Mouse (Mus musculus): ENCODE data around the gene Chrnb1. TPM values are rescaled to one million over a fixed set of nuclear protein-coding genes. Genes with fewer than 3 reads are reported as not detected.
A peak's percentile ranks its signal among the peaks of the same experiment; 100 is the strongest.

The Chrnb1 gene
- 1 to 10 TPM; 3.1 to 5.1 TPM for total RNA-seq (2021)

DNA sequence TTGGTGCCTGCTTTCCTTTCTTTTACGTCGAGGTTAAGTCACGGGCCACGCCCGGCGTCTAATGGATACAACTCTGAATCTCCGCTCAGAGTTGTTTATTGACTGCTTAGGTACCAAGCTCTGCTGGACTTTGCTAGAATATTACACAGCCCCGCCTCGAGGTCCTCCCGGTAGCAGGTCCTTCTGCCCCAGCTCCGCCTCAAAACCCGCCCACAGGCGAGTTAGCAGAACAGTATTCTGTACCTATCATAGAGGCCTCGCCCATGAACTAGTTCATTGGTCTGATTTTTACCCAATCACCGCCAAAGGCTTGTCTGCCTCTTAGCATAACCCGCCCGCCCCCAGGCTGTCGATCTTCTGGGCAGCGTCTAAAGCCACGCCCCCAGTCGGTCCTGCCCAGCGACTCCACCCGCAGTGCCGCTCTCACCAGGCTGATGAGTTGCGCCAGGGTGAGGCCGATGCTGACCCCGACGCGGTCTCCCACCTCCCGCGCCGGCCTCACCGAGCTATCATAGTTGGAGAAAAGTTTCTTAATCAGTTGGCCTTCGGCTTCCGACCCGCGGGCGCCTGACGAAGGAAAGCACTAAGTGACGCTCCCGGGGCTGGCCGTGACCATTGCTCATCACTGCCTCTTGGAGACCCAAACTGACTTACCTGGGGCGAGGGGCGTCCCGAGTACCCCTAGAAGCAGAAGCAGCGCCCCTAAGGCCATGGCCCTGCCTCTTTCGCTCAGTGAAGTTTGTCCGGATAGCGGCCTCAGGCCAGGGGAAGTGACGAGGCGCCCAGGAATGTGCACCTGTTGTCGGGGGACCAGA lies at the start of gene Chrnb1:
Chrnb1 (minus strand) TSS at position 776 of the 815 bp plus-strand sequence.
- peak; percentile 94 for DNase-seq

DNA sequence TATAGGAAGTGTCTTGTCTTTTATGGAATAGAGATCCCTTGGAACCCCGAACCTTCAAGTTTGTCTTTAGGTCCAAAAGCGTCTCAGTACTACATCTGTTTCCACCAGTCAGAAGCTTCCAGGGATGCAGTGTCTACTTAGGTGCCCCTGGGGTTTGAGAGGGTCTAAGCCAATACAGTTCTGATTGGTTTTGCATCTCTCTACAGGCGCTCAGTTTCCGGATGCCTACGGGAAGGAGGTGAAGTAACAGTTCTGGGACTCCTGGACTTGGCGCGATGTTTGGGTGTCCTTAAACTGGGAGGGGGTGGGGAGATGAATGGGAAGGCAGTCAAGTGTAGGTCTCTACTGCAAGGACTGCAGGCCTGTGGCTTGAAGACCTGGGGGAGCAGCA lies 43.0 kb upstream of the Chrnb1 start:
- no peak for DNase-seq

DNA sequence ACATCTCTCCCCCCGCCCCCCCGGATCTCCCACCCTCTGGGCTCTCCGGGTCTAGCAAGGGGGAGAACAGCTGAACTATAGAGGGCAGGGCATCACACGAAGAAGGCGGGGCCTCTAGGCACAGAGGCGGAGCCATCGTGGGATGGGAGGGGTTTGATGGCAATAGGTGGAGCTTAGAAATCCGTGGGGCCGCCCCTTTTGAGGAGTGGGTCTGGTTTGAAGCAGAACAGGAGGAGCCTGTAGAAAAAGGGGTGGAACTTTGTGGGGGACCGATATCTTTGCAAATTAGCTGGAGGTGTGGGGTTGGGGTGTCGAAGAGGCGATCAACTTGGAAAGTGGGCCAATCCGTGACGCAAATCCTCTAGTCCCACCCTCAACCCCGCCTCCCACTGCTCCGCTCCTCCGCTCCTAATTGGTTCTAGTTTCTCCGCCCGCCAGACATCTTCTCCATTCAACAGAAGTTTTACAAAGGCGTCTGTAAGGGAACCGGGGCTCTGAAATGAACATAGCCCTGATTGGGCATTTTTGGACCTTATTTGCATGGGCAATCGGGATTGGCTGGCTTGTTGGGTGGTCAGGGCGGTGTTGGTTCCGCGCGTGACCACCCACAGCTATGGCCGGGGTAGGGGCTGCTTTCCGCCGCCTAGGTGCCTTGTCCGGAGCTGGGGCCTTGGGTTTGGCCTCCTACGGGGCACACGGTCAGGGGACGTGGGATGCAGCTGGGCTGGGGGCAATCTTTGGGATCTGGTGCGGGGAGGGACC lies 42.4 kb upstream of the Chrnb1 start, which contains the start of gene Tmem256:
Tmem256 (plus strand) TSS at position 563 of the 762 bp plus-strand sequence.
- peak; percentile 96 for DNase-seq

DNA sequence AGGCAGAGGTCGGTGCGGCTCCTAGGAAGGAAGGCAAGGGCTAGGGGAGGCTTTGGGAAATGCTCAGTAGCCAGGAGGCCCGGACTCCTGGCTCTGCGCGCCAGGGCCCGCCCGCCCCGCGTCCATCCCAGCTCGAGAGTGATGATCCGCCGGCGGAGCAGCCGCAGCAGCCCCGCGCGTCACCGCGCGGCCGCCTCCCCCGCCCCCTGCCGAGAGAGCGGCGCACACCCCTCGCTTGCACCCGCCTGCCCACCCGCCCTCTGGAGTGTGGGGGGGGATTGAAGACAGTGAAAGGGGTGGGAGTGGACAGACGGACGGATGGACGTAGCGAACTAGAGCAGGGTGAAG lies 41.8 kb upstream of the Chrnb1 start, which contains the start of gene Nlgn2:
Nlgn2 (minus strand) TSS at position 181 of the 348 bp plus-strand sequence.
- no peak for DNase-seq

DNA sequence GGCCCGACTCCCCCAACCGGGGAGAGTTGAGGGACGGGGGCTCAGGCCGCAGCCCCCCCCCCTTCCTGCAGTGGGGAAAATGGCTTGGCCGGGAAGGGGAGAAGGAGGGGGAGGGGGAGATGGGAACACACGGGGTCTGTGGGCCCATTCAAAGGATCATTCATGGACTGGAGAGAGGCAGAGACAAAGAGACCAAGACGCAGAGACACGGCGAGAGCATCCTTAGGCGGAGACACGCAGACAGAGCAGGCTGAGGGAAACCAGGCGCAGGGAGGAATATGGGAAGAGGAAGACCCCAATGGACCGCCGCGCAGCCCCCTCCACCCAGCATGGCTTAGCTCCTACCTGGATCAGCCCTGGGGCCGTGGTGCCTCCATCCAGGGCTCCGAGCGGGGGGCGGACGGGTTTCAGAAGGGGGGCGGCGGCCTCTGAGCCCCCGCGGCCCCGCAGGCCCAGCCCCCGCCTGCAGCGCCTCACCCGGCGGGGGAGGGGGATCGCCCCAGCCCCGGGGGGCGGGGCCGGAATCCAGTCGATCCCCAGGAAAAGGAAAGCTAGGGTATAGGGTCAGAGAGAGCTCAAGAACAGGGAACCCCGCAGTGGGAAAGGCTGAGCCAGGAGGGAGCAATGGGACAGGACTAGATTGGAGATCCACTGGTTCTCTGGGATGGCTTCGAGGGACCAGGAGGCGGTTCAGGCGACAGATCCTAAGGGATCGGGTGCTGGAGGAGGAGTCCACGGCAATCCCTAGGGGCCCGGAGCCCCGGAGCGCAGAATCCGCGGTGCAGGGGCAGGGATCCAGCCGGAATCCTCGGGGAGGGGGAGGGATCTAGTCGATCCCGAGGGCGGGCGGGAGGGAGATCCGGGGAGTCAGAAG lies 41.2 kb upstream of the Chrnb1 start:
- DNase-seq = peak; percentile 47

DNA sequence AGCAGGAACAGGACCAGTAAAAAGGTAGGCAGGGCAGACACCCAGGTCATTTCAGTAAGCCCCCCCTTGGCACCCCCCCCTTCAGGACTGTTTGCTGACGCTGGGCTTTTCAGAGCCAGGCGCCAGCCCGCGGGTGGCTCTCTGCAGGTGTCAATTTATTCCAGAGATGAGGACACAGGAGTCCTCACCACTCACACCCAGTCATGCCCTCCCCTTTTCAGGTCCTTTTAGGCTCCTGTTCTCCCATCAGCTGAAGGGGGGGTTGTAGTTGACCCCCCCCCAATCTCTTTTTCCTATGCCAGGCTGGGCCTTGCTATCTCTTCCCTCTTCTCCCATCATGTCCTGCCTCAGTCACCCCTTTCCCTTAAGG lies 40.2 kb upstream of the Chrnb1 start:
- DNase-seq = no peak

DNA sequence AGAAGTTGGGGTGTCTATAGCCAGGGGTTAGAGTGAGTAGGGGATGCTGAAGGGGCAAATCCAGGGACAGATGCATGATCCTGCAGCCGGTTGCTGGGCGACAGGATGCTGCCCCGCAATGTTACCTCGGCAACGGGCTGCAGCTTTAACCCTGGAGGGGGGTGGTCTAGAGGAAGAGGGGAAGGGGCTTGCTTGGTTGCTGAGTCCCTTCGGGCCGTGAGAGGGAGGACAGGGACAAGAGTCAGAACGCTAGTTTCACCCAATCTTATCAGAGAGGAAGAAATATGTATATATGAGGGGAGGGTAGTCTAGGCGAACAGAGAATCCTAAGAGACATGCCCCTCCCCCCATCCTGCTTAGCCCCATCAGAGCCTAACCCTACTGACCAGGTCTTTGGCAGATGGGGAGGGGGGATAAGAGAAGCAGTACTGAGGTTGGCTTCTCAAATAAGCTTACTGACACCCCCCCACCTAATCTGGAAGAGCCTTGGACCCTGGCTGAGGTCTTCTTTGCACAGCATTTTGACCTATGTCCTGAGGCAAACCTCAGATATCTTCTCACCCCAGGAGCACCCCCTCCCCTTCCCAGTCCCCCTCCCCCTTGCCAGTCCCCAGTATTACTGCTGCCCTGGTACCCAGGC lies 39.7 kb upstream of the Chrnb1 start:
- no peak for DNase-seq

DNA sequence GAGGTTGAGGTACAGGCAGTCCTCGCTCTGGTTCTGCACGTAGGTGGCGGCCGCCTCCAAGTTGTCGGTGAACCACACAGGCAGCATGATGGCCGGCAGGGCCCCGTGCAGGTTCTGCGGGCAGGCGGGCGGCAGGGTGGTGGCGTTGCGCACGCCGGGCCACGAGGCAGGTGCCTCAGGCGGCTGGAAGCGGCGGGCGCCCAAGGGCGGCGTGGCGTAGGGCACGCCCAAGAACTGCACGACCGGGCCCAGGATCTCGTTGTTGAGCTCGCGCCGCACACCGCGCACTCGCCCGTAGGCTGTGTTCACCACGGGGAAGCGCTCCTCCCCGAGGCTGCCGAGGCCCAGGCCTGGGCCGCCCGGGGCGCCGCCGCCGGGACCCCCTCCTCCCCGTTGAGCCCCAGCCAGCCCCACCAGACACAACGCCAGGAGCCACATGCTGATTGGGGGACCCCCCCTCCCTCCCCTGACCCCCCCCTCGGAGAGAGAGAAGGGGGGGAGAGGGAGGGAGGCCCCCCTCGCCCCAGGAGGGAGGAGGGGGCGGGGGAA lies 38.3 kb upstream of the Chrnb1 start:
- peak; percentile 36 for DNase-seq

DNA sequence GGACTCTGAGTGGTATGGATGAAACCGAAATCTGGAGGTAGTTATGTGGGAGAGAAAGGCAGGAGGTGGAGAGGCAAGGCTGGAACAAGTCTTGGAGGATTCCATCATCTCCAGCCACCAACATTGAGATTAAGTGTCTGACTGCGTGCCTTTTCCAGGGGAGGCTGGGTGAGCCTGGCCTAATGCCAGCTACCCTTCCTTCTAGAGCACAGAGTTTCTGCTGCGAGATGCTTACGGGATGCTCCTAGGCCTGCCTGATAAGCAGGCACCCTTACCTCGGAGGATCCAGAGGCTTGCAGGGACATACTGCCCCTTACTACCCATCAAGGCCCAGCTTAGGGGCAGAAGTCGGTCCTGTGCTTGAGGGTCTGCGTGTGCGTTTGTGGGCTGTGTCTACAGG lies 37.8 kb upstream of the Chrnb1 start:
- DNase-seq = no peak

DNA sequence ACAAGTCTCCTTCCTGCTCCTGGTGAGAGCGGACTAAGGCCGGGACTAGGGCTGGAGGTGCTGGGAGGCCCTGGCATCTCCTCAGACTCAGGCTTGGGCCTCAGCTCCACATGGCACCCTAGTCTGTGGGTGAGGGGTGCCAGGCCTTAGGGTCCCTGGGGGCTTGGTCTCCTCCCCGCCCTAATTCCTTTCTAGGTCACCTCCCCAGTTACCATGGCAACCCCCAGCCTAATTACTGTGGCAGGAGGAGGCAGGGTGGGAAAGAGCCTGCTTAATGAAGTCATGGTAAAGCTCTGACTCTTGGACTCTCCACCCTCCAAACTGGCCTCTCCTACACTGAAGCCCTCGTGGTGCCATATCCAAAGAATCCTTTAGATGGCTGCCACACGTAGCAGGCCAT lies 33.1 kb upstream of the Chrnb1 start:
- DNase-seq = no peak

DNA sequence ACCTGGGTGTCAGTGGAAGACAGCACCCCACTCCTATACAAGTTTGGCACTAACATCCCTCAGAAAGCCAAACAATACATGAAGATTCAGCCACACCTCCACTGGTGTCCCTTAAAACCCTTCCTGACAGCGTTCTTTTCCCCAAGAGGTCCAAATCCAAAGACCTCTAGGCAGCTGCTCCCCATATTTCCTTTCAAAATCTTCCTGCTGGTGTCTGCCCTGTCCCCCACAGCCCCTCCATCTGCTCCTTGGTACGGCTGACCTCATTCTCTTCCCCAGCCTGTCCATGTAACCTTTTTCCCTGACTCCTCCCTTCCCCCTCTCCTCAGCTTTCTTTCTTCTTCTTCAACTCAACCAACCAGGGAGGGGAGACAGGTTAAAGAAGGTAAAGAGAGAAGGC lies 27.7 kb upstream of the Chrnb1 start:
- no peak for DNase-seq

DNA sequence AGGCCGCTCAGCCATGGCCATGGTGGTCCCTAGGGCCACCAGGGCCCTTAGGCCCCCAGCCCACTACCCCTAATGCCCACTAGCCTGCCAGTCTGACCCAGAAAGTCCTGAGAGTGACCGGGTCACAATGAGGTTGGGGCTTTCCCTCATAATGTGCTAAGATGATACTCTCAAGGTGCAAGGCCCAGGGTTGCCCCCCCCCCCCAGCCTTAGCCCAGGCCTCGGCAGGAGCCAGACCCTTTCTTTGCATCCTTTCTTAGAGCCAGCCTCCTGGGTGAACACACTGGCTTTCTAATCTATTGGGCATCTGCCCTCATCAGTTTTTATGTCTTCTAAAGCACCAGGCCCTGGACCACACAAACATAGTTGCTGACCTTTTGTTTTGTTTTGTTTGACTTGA lies 26.3 kb upstream of the Chrnb1 start, which contains the start of gene Spem1:
Spem1 (minus strand) TSS at position 101 of the 400 bp plus-strand sequence.
- no peak for DNase-seq

DNA sequence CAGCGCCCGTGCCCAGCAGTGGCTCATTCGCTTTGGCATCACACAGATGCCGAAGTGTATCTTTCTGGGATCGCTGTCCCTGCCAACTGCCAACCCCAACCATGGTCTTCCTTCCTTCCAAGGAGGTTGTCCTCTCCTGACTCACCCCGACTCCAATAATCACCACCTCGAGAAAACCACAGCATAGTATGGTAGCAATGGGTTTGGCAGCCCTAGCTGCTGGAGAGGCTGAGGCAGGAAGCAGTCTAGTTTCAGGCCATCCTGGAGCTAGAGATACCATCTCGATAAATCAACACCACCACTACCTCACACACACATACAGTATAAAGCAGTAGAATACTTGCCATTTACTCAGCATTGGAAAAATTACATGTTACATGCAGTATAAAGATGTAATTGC lies 23.1 kb upstream of the Chrnb1 start:
- DNase-seq = no peak

DNA sequence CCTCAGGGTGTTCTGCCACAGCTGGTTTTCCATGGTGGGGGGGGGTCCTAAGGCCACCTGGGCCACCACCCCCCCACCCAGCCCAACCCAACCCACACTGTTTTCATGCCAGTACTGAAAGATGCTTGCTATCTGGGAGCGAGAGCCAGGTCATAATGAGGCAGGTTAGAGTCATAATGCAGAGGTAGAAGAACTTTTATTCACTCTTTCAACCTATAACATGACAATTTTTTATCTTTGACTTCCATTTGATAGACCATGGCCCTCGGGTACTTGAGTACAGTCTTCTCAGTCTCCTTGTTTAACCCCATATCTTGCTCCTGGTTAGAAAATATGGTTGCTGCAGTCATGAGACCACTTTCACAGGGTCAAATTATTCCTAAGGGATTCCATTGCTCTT lies 22.6 kb upstream of the Chrnb1 start, which contains the start of gene Spem2:
Spem2 (minus strand) TSS at position 101 of the 400 bp plus-strand sequence.
- DNase-seq = no peak

DNA sequence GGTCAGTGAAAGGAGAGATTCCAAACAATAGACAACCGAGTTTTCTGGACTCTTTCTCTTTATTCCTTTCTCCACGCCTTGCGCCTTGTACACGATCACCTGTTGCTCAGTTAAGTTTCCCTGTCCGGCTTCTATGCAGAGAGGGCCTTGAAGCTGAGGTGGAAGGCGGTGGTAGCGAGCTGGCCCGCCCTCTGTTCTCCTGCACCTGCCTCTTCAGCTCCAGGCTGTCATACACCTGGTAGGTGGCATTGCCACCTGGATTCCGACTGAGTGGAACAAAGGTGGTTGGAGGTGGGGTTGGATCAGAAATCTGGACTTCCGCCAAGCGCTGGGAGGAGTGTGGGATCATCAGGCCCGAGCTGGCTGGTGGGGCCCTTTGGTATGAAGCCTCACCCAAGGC lies 20.8 kb upstream of the Chrnb1 start:
- DNase-seq = no peak

DNA sequence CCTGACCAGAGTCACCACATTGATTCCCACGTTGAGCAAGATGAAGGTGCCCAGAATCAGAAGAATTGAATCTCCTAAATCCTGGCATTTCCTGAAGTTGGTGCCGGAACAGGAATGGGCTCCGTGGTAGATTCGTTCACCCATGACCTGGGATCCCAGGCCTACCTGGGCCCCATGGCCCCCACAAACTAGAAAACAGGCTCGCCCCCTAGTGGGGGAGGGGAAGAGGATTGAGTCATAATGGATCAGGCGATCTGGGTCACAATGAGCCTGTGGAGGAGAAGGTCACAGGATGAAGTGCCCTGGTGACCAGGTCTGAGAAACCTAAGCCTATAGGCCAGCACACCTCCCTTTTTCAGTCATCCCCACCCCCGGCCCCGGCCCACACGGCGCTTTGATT lies 19.4 kb upstream of the Chrnb1 start, which contains the start of gene Gm39566:
Gm39566 (minus strand) TSS at position 144 of the 400 bp plus-strand sequence.
- no peak for DNase-seq

DNA sequence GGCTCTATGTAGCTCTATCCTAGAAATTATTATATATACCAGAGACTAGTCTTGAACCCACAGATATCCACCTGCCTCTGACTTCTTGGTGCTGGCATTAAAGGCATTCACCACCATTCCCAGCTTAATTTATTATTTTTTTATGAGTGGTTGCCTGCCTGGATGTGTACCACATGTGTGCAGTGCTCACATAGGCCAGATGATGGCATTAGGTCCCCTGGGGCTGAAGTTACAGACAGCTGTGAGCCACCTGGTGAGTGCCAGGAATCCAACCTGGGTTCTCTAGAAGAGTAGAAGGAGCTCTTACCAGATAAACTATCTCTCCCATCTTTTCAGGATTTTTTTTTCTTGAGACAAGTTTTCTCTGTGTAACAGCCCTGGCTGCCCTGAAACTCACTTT lies 14.5 kb upstream of the Chrnb1 start:
- no peak for DNase-seq

DNA sequence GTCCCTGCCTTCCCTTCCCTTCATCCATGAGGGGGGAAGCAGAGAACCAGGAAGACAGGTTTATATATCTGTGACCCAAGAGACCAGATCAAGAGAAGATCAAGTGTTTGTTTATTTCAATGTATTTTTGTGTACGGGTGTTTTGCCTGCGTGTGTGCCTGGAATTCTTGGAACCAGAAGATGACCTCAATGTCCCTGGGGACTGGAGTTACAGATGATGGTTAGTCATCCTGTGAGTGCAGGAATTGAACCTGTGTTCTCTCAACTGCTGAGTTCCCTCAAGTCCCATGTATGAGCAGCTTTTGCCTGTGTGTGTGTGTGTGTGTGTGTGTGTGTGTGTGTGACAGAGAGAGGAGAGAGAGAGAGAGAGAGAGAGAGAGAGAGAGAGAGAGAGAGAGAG lies 11.9 kb upstream of the Chrnb1 start:
- no peak for DNase-seq

DNA sequence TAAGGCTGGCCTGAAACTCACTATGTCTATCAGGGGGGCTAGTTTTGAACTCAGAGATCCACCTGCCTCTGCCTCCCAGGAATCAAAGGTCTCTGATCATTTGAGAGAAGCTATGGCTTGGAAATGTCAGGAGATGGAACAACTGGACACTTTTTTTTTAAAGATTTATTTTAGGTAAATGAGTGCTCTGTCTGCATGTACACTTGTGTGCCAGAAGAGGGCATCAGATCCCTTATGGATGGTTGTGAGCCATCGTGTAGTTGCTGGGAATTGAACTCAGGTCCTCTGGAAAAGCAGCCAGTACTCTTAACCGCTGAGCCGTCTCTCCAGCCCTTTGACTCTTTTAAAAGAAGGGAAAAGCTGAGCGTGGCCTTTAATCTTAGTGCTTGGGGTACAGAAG lies 10.6 kb upstream of the Chrnb1 start:
- DNase-seq = no peak

DNA sequence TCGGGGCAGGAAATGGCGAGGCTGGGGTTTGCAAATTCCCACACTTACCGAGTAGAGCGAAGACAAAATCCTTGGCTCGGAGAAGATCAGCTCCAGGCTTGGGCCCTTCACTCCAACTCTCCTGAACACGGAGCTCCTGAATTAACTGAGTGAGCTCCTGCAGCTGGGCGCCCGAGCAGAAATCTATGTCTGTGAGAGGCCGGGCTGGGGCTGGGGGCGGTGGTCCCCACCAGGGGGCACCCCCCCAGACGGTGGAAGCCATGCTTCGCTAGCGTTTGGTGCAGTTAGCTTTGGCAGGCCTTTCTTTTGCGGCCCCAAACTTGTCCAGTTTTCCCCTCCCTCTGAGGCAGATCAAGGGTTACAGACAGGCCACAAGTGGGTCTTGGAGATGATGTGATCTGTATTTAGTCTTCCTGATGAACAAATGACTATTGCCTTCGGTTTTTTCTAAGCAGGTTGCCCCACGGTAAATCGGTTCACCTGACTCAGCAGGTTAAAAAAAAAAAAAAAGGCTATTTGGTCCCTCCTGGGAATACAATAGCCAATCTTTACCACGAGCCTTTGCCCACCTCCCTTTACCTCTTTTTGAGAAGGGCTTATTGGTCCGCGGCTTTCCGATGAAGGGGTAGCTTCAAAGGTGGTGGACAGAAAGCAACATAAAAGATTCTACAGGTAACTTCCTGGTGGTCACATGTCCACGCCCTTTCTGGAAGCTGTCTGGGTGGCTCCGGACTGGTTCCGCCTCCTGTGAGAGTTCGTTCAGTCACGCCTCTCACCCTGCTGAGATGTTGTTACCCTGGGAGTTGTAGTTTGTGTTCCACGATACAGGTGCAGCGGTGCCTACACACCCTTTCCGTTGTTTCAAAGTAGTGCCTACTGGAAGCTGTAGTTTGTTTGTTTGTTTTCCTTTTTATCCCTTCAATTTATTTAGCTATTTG lies 9.5 kb upstream of the Chrnb1 start, which contains the start of gene Tmem102:
Tmem102 (minus strand) TSS at position 653 of the 938 bp plus-strand sequence.
- no peak for DNase-seq

DNA sequence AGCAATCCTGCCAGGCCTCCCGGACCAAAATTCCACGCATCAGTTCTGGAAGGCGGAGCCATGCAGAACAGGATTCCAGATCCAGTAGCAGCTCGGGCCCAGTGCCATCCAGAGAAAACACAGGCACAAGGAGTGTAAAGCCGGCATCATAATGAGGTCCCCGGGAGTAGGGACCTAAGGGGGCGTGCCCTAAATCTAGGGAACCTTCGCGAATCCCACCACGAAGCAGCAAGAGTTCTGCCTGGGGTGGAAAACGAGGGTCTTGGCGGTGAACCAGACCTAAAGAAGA lies 8.9 kb upstream of the Chrnb1 start:
- DNase-seq = peak; percentile 55

Data from heart, postnatal 4 days (tissue).